Mouse (Mus musculus): ENCODE results near the gene Psmb9. TPM values are rescaled to one million over a fixed set of nuclear protein-coding genes. Genes with fewer than 3 reads are reported as not detected.
"Not testable (repeated sequence)": the region's sequence is repeated elsewhere in the genome, so short reads cannot be mapped to it uniquely, and the experiment has no call there.

Gene Psmb9
- 1 to 10 TPM; 2.5 to 3.8 TPM for total RNA-seq (2021)

GRCm38 (mm10) chr17:34187261-34187916 is at the start of gene Psmb9, which contains the start of gene Tap1:
Gene Psmb9, minus strand, starts transcription at chr17:34187764.
Gene Tap1, plus strand, starts transcription at chr17:34187553.
- peak; percentile 98 for DNase-seq

GRCm38 (mm10) chr17:34236691-34237090 is 49.1 kb upstream of the Psmb9 start:
- DNase-seq: no peak

- DNase-seq: peak; percentile 83
Observed at GRCm38 (mm10) chr17:34234926-34235325, 47.4 kb upstream of the Psmb9 start.

GRCm38 (mm10) chr17:34232021-34232420 is 44.5 kb upstream of the Psmb9 start:
- DNase-seq: not testable (repeated sequence)

- DNase-seq: not testable (repeated sequence)
Observed at GRCm38 (mm10) chr17:34230971-34231370, 43.4 kb upstream of the Psmb9 start.

- not testable (repeated sequence) for DNase-seq
Observed at GRCm38 (mm10) chr17:34225911-34226310, 38.3 kb upstream of the Psmb9 start.

- no peak for DNase-seq
Observed at GRCm38 (mm10) chr17:34225426-34225825, 37.9 kb upstream of the Psmb9 start.

GRCm38 (mm10) chr17:34224816-34225215 is 37.3 kb upstream of the Psmb9 start:
- no peak for DNase-seq

- not testable (repeated sequence) for DNase-seq
Observed at GRCm38 (mm10) chr17:34220401-34220800, 32.8 kb upstream of the Psmb9 start.

GRCm38 (mm10) chr17:34219801-34220200 is 32.2 kb upstream of the Psmb9 start:
- not testable (repeated sequence) for DNase-seq

GRCm38 (mm10) chr17:34219096-34219495 is 31.5 kb upstream of the Psmb9 start:
- DNase-seq: peak; percentile 80

GRCm38 (mm10) chr17:34218675-34219074 is 31.1 kb upstream of the Psmb9 start:
- DNase-seq: peak; percentile 57

- no peak for DNase-seq
Observed at GRCm38 (mm10) chr17:34217986-34218385, 30.4 kb upstream of the Psmb9 start.

- no peak for DNase-seq
Observed at GRCm38 (mm10) chr17:34217216-34217928, 29.8 kb upstream of the Psmb9 start.

GRCm38 (mm10) chr17:34215176-34215575 is 27.6 kb upstream of the Psmb9 start:
- no peak for DNase-seq

- no peak for DNase-seq
Observed at GRCm38 (mm10) chr17:34213936-34214335, 26.4 kb upstream of the Psmb9 start.

GRCm38 (mm10) chr17:34211746-34212365 is 24.3 kb upstream of the Psmb9 start:
- no peak for DNase-seq

GRCm38 (mm10) chr17:34210599-34210998 is 23.0 kb upstream of the Psmb9 start:
- peak; percentile 2 for DNase-seq

- peak; percentile 2 for DNase-seq
Observed at GRCm38 (mm10) chr17:34209680-34210079, 22.1 kb upstream of the Psmb9 start.

- peak; percentile 2 for DNase-seq
Observed at GRCm38 (mm10) chr17:34208421-34208820, 20.9 kb upstream of the Psmb9 start.

GRCm38 (mm10) chr17:34207866-34208265 is 20.3 kb upstream of the Psmb9 start:
- DNase-seq: peak; percentile 2

GRCm38 (mm10) chr17:34207456-34207855 is 19.9 kb upstream of the Psmb9 start:
- no peak for DNase-seq

GRCm38 (mm10) chr17:34206731-34207130 is 19.2 kb upstream of the Psmb9 start:
- no peak for DNase-seq
